Mouse (Mus musculus) G1E-ER4 (cell line): ENCODE results near the gene Spesp1. TPM values are rescaled to one million over a fixed set of nuclear protein-coding genes. Genes with fewer than 3 reads are reported as not detected.
A peak's percentile ranks its signal among the peaks of the same experiment; 100 is the strongest.

Source experiments
- GATA1 ChIP-seq: IDR thresholded peaks from one replicate; pipeline ENCODE4 v1.8.0; 2012; ENCODE audit warnings: low read length, inconsistent platforms
- polyA plus RNA-seq: library from polyadenylated mRNA; stranded (reverse); fragments of >175 nt; gene quantifications from 2 replicates; pipeline ENCODE4 v1.2.3, GENCODE M21; 2012

The Spesp1 gene
- not detected in 2 replicates for polyA plus RNA-seq

- no peak for TF ChIP-seq GATA1
Observed at GRCm38 (mm10) chr9:62281991-62282390, at the start of gene Spesp1. Gene Spesp1 (minus strand): TSS chr9:62282208.

DNA sequence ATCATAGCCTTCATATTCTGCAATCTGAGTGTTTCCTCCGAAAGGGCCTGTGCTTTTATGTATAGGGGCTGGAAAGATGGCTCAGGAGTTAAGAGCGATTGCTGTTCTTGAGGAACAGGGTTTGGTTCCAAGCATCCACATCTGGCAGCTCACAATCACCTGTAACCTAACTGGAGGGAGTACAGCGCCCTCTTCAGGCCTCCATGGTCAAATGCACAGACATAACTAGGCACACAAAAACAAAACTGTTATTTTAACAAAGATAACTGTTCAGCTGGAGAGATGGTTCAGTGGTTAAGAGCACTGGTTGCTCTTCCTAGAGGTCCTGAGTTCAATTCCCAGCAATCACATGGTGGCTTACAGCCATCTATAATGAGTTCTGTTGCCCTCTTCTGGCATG is 44.0 kb upstream of the Spesp1 start:
- TF ChIP-seq GATA1 = no peak

DNA sequence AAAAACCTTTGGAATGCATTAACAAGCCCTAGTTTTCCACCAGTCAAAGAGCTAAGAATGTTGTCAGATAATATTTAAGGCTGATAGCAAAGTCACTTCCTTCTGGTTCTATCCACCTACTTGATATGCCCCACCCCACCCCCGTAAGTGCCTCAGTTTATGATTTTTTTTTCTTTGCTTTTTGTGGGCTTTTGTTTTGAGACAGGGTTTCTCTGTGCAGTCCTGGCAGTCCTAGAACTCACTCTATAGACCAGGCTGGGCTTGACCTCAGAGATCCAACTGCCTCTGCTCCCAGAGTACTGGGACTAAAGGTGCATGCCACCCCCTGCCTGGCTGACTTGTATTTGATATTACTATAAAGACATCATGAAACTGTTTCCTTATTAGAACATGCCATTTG is 41.8 kb upstream of the Spesp1 start:
- no peak for TF ChIP-seq GATA1

DNA sequence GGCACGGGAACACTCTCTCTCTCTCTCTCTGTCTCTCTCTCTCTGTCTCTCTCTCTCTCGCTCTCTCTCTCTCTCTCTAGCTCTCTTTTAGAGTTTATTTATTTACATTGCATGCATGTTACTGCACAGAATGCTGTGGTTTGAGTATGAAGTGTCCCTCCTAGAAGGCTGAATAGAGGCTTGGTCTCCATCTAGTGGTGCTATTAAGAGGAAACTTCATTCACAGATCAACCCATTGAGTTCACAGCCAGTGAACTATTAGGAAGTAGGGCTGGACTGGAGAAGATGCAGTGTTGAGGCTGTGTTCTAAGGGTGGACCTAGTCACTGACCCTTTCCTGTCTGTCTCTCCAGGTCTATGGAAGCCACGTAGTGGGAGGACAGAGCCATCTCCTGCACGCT is 36.7 kb upstream of the Spesp1 start:
- TF ChIP-seq GATA1 = no peak

- no peak for TF ChIP-seq GATA1
Observed at GRCm38 (mm10) chr9:62315556-62315955, 33.5 kb upstream of the Spesp1 start.

- TF ChIP-seq GATA1 = no peak
Observed at GRCm38 (mm10) chr9:62296891-62297290, 14.9 kb upstream of the Spesp1 start.

- TF ChIP-seq GATA1 = no peak
Observed at GRCm38 (mm10) chr9:62295006-62295698, 13.1 kb upstream of the Spesp1 start.

- no peak for TF ChIP-seq GATA1
Observed at GRCm38 (mm10) chr9:62287633-62288025, 5.6 kb upstream of the Spesp1 start.

DNA sequence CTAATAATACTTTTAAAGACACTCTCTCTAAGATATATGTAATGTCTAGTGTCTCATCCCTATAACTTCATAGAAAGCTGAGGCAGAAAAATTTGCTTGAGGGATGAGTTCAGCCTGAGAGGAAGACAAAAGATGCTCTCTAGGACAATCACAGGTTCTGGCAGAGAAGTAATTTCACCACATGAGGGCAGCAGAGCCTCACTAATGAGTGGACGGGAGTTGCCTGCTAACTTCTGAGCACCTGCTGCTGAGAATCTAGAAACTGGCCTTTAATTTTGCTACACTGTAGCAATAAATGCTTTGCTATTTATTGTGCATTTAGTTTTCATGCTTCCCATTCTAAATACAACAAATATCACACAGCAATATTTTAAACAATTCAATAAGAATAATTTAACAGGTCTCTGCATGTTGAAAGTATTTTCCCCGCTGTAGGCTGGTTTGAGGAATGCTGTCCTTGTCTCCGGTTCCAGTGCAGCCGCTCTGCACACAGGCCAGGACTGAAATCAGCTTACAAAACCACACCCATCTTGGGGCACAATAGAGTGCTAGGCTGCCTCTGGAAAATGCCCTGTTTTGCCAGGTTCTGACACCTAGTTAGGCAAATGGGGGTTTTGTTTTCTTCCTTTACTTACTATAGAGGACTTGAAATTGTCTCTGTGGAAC is 5.1 kb upstream of the Spesp1 start:
- no peak for TF ChIP-seq GATA1

- TF ChIP-seq GATA1 = no peak
Observed at GRCm38 (mm10) chr9:62284266-62284665, 2.3 kb upstream of the Spesp1 start.

DNA sequence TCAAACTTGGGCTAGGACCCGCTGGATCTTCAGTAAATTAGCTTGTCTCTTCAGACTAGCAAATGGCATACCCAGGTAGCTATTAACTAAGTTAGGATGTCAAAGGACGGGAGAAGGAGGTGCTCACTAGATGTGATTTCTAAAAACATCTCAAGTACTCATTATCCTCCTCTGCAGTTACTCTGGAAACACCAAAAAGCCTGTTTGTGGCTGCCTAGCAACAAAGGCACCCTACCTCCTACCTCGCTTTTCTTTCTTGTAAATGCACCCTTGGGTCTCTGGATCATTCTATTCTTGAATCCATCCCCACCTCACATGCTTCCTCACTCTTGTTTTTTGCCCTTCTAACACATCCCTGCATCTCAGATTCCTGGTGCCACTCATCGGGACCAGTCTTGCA is 5.1 kb downstream of the Spesp1 start:
- TF ChIP-seq GATA1 = no peak

- no peak for TF ChIP-seq GATA1
Observed at GRCm38 (mm10) chr9:62270775-62271399, 11.1 kb downstream of the Spesp1 start.

GRCm38 (mm10) chr9:62269161-62269560 is 12.8 kb downstream of the Spesp1 start:
- no peak for TF ChIP-seq GATA1

DNA sequence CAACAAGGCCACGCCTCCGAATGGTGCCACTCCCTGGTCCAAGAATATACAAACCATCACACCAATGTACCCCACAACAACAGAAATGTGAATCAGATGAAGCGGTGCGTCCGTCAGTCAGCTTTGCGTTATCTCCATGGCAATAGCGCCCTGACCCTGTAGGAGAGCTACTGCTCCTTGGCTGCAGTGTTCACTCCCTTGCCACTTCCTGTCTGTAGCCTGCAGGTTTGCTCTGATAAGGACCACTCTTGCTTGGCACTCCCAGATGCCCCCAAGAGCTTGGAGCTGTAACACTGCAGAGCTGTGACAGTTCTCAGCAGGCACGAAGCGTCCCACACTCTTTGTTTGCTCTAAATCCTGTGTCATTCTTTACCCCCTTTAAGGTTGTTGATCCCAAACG is 16.7 kb downstream of the Spesp1 start:
- TF ChIP-seq GATA1 = peak; percentile 88

DNA sequence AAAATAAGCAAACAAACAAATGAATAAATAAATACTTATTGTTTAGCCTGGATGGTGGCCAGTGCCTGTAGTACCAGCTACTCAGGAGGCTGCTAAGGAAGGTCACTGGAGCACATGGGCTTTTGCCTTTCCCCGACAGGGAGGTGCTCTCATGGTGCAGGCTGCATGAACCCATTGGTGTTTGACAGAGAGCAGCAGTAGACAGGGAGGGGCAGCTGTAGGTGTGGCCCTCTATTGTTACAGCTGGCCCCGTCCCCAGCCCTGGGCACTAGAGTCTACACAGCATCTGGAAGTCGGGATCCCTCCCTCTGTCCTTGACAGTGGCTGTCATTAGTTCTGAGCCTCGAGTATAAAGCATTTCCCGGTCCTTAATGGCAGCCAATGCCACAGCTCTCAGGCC is 18.4 kb downstream of the Spesp1 start:
- TF ChIP-seq GATA1 = no peak

GRCm38 (mm10) chr9:62261406-62261805 is 20.6 kb downstream of the Spesp1 start:
- TF ChIP-seq GATA1 = no peak

DNA sequence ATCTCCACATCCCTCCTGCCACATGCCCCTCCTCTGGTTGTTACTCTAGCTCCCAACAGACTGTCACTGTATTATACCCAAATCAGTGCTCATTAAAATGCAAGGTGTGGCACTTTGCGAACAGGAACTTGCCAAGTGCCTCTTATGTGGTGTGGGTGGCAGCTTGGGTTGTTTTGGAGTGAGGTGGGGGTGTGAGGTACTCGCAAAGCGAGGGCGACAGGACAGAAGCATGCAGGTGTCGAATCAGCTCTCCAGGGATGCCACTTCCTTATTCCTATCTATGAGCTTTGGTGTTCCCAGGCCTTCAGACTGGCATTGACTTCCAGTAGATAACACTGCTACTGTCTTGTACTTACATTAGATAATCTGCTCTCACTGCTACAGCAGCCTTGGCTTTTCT is 21.0 kb downstream of the Spesp1 start:
- peak; percentile 14 for TF ChIP-seq GATA1

DNA sequence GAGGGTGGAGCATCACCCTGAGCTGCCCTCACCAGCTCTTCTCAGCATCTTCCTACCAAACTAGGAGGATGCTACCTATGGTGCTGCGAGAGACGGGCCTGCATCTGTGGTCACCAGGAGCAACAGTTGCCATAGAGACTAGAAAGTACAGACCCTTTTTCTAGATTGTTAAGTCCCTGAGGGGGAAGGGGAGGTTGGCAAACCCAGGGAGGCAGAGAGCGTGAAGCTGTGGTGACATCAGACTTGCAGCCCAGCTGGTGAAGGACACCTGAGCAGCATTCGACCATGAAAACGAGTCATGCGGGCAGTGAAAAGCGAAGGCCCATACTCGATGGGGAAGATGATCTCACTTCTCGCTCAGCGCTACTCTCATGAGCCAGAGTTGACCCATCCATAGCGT is 24.0 kb downstream of the Spesp1 start:
- TF ChIP-seq GATA1 = no peak
